Mouse (Mus musculus): ENCODE data around the gene Ccdc92b.

Ccdc92b gene

GRCm38 (mm10) chr11:74653385-74653784 lies 34.0 kb downstream of the Ccdc92b start:
- DNase-seq (ENCODE audit: low spot score), result no peak

DNA sequence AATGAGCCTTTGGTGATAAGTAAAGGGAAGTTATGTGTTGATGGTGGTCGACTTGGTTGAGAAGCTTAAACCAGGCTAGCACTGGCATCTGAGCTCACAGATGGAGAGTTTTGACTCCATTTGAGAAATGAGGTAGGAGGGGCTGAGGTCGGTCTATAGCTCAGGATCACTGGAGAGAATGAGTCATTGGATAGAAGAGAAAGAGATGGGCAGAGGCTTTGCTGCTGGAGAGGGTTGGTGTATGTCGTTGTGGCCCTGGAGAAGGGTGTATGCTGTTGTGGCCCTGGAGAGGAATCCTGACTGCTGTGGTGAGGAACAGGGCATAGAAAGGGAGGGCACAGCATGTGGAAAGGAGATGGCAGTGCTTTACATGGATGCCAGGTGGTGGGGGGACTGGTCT lies 36.5 kb downstream of the Ccdc92b start:
- no peak for DNase-seq (ENCODE audit: low spot score)

DNA sequence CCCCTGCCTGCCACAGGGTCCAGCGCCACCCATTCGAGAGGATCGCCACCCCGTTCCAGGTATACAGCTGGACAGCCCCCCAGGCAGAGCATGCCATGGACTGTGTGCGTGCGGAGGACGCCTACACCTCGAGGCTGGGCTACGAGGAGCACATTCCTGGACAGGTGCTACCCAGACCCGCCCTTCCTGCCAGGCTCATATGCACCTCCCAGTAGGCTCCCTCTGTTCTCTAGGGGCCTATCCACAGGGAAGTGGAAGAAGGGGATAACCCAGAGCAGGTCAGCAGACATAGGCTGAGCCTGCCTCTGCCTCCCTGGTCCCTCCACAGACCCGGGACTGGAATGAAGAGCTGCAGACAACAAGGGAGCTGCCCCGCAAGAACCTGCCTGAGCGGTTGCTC lies 40.9 kb downstream of the Ccdc92b start:
- no peak for DNase-seq (ENCODE audit: low spot score)

DNA sequence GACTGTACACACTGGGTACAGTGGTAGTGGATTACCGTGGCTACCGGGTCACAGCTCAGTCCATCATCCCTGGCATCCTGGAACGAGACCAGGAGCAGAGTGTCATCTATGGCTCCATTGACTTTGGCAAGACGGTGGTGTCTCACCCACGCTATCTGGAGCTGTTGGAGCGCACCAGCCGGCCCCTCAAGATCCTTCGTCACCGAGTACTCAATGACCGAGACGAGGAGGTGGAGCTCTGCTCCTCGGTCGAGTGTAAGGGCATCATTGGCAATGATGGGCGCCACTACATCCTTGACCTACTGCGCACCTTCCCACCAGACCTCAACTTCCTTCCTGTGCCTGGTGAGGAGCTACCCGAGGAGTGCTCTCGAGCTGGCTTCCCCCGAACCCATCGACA lies 42.2 kb downstream of the Ccdc92b start:
- no peak for DNase-seq (ENCODE audit: low spot score)

- no peak for DNase-seq (ENCODE audit: low spot score)
These were observed 42.8 kb downstream of the Ccdc92b start for GRCm38 (mm10) chr11:74662221-74662620.

GRCm38 (mm10) chr11:74664279-74664678 lies 44.9 kb downstream of the Ccdc92b start:
- DNase-seq (ENCODE audit: low spot score), result no peak

DNA sequence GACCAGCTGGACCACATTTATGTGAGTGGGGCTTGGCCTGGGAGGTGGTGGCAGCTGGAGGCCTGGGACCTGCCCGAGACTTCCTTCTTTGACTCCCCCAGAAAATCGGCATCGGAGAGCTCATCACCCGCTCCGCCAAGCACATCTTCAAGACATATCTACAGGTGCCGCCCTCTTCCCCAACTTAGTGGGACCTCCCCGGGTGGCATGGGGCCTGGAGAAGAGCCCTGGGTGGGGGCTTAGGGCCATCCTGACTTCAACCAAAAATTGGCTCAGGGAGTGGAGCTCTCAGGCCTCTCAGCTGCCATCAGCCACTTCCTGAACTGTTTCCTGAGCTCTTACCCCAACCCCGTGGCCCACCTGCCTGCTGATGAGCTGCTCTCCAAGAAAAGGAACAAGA lies 45.5 kb downstream of the Ccdc92b start:
- DNase-seq (ENCODE audit: low spot score), result no peak

- DNase-seq (ENCODE audit: low spot score), result no peak
These were observed 46.4 kb downstream of the Ccdc92b start for GRCm38 (mm10) chr11:74665631-74666283.

DNA sequence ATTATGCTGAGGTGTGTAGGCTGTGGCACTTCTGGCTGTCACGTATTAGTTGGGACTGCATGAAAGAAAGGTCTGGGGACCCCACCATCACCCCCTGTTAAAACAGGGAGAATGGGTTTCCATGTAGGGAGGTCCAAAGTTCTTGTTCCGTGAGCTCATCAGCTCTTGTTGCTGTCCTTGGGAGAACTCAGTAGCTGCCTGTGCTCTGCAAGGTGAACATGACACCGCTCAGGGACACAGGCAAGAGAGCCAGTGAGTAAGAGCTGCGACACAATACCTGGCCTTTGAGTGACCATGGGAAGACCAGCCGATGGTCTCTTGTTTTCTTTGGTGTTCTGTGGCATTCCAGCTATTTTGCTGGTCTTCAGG lies 46.9 kb downstream of the Ccdc92b start:
- no peak for DNase-seq (ENCODE audit: low spot score)

DNA sequence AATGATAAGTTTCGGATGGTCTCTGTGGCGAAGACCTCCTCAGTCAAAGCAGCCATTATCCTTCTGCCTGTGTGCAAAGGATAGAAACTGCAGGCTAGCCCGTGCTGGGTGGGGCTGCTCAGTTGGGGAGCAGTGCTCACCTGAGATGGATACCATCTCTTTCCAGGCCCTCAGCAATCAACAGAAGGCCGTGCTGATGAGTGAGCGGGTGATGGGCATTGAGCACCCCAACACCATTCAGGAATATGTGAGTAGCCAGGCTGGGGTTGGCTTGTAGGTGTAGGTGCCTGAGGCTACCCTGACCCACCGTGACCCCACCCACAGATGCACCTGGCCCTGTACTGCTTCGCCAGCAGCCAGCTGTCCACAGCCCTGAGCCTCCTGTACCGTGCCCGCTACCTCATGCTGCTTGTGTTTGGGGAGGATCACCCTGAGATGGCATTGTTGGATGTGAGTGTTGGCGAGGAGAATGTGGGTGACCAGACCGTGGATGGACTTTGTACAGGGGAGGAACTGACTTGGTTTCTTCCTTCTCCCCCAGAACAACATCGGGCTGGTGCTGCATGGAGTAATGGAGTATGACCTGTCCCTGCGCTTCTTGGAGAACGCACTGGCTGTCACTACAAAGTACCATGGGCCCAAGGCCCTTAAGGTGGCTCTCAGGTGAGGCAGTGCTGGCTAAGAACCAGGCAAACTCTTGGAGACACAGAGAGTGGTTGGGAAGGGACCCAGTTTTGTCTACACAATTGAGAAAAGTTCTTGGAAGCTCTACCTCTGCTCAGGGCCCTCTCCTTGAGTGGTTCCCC lies 47.6 kb downstream of the Ccdc92b start:
- DNase-seq (ENCODE audit: low spot score), result no peak

GRCm38 (mm10) chr11:74667582-74668010 lies 48.2 kb downstream of the Ccdc92b start:
- no peak for DNase-seq (ENCODE audit: low spot score)

DNA sequence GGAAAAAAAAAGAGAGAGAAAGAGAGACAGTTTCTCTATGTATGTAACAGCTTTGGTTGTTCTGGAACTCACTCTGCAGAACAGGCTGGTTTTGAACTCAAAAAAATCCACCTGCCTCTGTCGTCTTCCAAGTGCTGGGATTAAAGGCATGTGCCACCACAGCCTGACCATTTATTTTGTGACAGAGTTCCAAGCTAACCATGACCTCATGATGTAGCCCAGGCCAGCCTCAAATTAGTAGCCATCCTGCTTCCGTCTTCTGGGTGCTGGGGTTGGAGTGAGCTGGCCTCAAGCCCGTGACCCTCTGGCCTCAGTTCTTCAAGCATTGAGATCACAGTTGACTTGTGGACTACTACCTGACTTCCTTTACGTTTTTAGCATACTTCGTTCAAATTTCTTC lies 49.1 kb downstream of the Ccdc92b start:
- DNase-seq (ENCODE audit: low spot score), result no peak

- no peak for DNase-seq (ENCODE audit: low spot score)
These were observed 49.6 kb downstream of the Ccdc92b start for GRCm38 (mm10) chr11:74668971-74669370.

- no peak for DNase-seq (ENCODE audit: low spot score)
These were observed 50.7 kb downstream of the Ccdc92b start for GRCm38 (mm10) chr11:74670151-74670550.

- DNase-seq (ENCODE audit: low spot score), result no peak
These were observed 51.6 kb downstream of the Ccdc92b start for GRCm38 (mm10) chr11:74671013-74671412.

GRCm38 (mm10) chr11:74671839-74672238 lies 52.4 kb downstream of the Ccdc92b start:
- no peak for DNase-seq (ENCODE audit: low spot score)

GRCm38 (mm10) chr11:74672901-74673513 lies 53.6 kb downstream of the Ccdc92b start:
- DNase-seq (ENCODE audit: low spot score), result no peak

GRCm38 (mm10) chr11:74673561-74673960 lies 54.2 kb downstream of the Ccdc92b start:
- no peak for DNase-seq (ENCODE audit: low spot score)

- no peak for DNase-seq (ENCODE audit: low spot score)
These were observed 55.3 kb downstream of the Ccdc92b start for GRCm38 (mm10) chr11:74674713-74675112.

DNA sequence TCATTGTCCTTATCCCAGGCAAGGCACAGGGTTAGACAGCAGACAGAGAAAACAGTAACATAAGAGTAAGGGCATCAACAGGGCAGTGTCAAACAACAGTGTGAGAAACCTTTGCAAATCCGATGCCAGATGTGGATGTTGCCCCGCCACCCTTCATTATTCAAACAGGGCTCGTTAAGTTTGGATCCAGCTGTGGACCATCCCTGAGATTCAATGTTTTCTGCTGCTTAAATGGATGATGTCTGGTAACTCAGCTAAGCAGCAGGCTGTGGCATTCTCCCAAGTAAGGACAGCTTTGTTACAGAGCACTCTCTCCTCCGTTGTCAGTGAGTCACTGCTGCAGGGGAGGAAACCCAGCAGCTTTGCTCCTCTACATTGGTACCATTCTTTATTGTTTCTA lies 55.8 kb downstream of the Ccdc92b start:
- DNase-seq (ENCODE audit: low spot score), result no peak

Measured in lung, postnatal 25 days (tissue).